Mouse (Mus musculus) gastrocnemius, postnatal 4 days (tissue): ENCODE measurements around the gene Mllt3. TPM values are rescaled to one million over a fixed set of nuclear protein-coding genes. Genes with fewer than 3 reads are reported as not detected.

Experiments used
- DNase-seq, 2 experiments: peaks; one replicate each; pipeline ENCODE4 v3.0.0; 2021 to 2022; ENCODE audit warnings: low spot score in 2 of 2, mixed read lengths in 2 of 2
- total RNA-seq, 2 experiments: library from RNA; stranded (reverse); gene quantifications; 2 replicates each; pipeline ENCODE4 v1.2.3; 2021

Mllt3 gene
- total RNA-seq, 2 experiments from 2014 or later: 103 to 104 TPM

DNA sequence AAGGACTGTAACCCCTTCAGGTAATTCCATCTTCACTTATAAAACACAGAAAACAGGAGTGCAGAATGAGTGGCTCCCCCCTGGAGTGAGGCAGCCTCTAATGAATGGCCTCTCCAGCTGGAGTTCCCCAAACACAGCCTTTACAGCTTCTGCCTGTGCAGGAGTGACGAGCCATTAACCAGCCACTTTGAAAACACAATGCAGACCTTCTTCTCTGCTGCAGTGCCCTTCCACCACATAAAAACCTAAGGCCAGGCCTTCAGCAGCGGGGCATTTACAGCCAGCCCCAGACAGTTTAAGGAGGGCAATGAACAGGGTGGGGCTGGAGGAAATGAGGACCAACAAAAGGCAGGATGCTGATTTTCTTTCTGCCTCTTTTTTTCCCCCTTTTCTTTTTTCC is 198.9 kb downstream of the Mllt3 start:
- no peak for DNase-seq

DNA sequence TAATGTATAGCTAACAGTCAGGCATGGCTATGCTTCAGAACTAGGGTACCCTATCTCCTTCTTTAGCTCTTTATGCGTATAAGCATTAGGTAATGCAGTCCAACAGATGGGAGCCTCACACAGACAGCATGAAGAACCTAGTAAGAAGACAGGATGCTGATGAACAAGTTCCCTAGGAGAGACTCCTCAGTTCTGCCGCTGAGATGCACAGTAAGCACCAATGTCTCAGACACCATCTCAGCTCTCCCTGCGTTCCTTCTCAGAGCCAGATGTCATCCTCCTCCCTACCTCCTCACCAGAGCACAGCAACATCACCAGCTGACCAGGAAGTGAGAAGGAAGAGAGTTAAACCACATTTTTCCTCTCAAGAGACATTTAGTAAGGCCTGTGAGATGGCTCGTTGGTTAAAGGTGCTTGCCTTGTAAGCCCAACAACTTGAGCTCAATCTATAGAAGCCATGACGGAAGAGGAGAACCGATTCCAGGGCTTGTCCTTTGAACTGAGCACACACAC is 202.3 kb downstream of the Mllt3 start:
- no peak for DNase-seq

DNA sequence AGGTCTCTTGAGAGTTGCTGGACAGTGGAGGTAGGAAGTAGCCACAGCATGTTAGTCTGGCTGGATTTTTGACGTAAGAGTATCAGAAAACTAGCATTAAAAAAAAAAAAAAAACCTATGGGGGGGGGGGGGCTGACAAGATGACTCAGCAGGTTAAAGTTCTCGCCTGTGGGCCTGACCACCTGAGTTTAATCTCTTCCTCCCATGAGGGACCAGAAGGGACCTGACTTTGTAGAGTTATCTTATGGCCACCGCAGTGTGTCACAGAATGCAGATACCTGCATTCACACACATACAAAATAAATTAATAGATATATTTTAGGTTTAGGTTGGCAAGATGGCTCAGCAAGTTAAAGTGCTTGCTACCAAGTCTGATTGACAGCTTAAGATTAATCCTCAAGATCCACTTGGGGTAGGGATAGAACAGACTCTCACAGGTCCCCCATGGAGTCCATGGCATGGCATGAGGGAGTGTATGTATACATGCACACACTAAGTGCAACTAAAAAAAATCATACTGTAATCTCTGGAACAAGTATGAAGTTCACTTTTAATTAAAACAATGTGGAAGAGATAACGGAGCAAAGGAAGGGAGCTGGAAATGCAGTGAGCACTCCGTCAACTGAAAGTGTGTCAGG is 203.6 kb downstream of the Mllt3 start:
- DNase-seq: no peak

DNA sequence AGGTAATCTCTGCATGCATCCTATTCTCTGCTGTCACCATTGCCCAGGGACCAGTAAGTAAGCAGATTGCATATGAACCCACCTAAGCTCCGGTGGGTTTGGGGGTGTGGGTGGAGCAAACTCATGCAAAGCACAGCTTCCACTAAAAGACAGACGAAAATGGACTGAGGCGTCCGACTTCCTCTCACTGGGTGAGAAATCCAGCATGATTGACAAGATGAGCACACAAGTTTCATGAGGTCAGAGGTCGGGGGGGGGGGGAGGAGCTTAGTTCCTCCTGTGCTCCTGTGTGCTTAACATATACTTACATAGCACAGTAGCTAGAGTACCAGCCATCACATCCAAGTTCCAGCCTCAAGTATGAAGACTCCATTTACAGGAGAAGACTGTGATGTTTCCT is 206.8 kb downstream of the Mllt3 start:
- no peak for DNase-seq

DNA sequence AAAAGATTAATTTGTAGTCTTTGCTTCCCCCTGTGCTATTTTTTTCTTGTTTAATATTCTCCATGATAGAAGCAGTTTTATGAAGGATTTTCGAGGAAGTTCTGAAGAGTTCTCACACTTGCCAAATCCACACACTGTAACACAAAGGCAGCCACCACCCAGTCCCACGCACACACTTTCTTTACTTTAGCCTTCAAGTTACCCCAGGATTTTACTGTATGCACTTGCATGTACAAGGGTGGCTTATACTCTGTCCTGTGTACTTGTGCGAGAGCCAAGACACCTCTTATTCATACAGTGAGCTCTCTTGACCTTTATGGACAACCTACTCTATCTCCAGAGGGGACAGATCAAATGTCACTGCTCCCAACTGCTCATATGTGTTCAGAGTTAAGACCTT is 209.5 kb downstream of the Mllt3 start:
- DNase-seq: no peak

DNA sequence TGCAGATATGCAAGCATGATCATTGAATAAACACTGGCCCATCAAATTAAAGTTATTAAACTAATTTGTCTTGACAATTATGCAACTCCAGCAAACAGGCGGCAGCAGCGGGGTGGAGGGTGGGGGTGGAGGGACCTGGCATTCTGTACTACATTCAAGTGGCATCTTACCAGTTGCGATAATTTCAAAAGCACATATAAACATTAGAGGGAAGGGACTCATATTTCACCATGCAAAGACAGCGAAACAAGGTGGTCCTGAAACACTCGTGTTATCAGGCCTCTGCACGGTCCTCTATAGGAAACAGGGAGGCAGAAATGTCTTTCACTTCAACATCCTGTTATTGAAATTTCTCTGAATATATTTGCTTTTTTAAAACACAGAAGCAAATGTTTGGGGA is 210.0 kb downstream of the Mllt3 start:
- no peak for DNase-seq

DNA sequence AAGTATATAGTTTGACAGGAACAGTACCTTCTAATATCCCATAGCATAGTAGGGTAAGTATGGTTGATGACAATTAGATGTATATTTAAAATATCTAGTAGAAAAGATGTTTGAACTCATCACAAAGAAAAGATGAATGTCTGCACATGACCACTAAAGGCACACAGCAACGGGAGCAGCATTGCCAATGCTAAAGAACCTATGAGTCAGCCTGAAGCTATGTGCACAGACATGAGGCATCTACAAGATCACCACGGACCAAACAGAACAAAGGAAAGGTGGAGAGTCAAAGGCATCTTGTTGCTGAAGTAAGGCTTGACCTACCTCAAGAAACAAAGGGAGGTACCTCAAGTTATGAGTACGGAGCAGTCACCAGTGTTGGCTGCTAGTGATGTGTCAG is 212.3 kb downstream of the Mllt3 start:
- no peak for DNase-seq

DNA sequence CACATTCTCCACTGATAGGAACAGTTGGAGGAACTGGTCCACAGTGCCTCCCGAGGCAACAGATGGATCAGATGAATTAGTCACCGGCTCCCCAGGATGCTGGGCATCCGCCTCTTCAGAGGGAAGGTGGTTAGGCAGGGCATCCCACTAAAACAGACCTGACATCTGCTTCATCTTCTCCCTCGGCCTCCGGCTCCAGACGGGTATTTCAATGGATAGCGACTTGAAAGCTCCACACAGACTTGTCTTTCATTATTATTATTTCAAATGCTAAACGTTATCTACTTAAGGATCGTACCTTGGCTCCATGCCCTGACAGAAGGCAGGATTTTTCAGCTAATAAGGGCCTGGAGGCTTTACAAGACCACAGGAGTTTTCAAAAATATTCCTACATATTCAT is 214.0 kb downstream of the Mllt3 start:
- no peak for DNase-seq

DNA sequence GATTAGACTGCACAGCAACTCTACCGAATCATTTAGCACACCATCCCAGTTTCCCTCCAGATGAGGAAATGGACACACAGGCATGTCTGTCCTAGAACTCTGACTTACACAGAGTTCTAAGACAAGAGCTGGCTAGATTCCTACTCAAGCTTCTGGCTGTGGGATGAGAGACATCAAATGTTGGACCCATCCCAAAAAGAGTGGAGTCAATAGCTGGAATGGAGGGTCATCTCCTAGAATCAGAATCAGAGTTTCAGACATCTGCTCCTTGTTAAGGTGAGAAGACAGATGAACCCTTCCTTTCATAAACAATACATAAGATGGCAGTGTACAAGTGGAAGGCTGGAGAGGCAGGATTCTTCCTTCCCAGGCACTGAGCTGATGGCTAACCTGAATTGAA is 214.9 kb downstream of the Mllt3 start:
- no peak for DNase-seq

DNA sequence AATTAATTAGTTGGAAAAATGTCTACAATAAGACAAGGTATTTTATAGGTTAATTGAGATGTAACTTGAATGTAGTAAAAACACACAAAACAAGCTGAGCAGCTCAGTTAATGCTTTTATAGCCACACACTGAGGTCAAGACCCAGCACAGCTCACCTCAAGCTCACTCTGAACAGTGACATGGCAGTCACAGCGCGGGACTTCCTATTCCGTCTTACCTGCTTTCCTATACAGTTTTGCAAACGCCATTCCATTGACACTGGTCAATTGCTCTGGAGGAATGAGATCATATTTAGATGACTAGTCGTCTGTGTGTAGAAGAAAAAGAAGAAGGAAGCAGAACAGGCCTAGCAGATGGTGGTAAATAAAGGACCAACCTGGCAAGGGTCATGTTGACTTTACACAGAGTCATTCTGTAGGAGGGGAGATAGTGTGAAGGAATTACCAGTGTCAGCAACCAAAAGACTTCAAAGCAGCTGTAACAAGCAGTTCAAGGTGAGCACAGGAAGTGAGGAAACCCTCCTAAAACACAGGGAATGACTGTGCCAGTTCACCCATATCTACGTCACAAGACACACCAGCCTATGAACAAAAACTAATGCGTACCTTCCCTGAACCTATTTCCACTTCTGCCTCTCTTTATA is 217.6 kb downstream of the Mllt3 start:
- no peak for DNase-seq

DNA sequence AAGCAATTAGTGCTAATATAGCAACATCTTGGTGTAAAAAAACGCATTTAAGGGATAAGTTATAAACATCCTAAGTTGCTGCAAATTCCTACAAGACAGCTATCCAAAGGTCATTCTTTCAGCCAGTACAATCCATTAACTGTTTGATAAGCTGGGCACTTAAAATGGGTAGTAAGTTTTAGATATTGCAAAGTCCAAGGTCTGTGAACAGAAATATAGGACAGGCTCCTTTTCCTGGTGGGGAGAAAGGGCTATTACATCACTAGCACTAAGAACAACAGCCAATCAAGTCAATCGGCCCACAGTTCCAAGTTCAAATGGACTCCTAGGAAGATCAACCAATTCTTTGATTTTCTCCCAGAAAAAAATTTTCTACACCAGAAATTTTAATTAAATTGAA is 221.3 kb downstream of the Mllt3 start:
- DNase-seq: no peak

DNA sequence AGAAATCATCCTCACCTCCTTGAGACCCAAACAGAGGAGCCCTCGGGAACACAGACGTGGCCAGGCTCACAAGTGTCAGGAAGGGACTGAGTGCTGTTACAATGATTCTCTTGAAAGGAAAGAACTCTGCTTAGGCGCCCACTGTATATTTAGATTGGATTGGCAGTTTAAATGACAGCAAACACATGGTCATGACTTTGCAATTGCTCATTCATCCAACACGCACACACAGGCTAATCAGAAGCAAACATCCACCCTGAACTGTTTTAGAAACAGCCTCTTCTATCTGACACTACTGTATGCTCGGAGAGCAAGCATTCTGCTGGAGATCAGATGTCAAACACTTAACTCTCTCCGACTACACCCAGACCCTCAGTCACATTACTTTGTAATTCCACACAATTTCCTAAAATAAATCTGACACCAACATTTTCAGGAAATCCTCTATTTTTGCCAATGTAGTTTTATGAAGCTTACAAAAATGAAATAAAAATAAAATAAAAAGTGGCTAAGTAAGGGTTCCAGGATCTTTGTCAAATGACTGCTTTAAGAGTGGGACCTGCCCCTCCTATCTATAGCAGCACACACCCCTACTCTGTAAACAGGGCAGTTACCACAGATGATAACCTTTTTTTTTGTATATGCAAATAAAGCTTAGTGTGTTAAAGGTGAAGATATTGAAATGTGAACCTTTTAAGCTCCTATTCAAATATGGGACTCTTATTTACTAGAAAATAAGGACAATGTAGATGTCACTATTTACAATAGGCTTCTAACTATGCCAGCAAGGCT is 226.8 kb downstream of the Mllt3 start:
- DNase-seq: no peak

DNA sequence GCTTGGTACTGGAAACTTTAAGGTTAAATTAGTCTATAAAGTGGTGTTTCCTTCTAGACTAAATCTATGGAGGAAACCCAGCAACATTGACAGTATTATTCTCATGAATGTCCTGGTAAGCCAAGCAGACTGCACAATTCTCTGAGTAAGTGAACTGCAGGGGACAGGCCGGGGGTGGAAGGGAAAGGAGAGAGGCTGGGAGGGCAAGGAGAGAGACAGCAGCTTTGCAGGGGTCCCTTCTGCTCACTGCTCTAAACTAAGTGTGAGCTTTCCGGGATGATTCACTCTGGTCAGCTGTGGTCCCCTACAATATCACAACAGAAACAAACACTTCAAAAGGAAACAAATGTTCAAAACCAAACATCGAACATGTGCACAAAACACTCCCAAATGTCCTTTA is 228.6 kb downstream of the Mllt3 start:
- no peak for DNase-seq

DNA sequence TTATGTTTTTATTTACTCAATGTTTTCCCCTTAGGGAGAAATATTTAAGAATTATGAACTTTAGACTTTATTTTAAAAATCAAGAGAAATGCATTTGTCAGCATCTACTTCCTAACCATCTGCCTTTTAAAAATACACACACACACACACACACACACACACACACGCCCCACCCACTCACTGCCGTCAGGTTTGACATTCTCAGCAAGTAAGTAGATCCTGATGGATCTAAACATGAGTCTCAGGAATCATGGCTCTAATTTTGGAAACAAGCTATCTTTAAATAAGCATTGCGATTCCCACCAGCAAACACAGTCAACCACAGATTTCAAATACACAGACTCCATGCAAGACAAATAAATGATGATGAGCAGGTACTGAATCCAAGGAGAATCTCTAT is 229.9 kb downstream of the Mllt3 start:
- no peak for DNase-seq

DNA sequence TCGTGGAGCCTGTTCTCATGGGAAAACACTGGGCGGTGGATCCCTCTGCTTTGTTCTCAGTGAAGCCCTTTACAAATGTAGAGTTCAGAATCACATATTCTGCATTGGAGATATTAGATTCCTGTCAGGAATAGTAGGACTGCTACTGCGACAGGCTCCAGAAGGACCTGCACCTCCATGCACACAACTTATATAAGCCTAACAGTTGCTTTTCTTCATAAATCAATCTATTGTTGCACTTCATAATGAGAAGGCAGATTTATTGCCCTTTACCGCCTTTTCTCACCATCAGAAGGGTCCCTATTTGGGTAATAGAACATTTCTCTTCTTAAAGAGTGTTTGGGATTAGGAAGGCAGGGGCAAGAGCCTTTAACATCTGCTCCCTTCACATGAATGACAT is 231.0 kb downstream of the Mllt3 start:
- DNase-seq: no peak

DNA sequence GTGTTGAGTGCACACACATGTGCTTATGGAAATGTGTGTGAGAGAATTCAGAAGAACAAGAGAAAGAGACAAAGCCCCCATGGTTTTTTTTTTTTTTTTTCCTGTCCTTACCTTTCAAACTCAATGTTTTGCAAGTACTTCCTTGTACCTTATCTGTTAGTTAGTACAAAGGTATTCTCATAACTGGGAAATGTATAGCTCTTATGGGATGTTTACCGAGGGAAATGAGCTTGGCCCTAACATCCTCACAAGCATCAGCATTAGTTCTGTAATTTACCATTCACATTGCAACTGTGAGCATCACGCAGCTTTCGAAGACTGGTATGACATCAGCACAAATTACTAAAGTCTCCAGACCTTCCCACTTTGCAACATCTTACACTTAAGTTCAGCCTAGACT is 231.8 kb downstream of the Mllt3 start:
- DNase-seq: no peak

DNA sequence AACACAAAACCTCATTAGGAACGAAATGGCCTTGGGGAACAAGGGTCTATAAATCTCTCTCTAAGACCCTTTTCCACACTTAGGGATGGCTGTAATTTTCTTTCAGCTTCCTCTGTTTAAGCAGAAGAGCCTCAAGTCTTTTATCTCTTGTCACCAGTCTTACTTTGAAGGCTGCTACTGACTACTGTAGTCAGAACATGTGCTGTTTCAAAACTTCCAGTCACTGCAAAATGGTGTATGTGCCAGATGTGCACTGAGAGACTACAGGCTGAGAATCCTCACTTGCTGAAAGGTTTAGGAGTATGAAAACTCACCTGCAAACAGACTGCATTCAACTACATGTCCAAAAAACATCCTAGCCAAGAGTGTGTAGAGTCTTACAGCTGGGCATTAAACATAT is 232.9 kb downstream of the Mllt3 start:
- no peak for DNase-seq

DNA sequence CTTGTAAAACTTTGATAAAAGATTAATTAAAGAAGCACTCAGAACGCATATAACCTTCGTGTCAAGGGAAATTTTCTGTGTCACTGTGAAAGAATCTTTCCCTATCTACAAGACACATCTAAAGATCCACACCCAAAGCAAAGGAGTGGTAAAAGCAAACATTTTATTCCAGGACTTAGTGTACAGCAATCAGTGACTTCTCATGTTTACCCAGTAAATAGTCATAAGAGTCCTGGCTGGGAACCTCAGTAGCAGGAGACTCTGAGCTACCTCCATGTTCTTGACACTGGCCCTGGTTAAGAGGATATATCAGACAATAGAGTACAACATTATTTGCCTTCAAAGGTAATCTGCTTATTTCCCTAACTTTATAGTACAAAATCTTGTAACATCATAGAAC is 233.7 kb downstream of the Mllt3 start:
- DNase-seq: no peak

DNA sequence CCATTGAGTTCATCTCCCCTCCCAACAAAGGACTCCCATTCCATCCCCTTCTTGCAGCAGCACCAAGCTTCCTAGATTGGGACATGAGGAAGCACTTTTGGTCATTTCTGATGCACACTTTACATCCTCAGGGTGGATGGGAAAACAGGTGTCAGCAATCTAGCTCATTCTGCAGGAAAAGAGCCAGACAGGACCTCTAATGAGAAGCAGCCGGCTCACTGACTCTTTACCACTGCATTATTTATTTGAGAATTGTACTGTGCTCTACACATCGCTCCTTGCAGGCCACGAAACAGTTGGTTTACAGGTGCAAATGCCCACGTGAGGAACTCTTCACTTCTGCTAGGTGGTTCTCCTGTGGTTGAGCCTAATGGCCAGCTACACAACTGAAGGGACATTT is 237.9 kb downstream of the Mllt3 start:
- DNase-seq: no peak

DNA sequence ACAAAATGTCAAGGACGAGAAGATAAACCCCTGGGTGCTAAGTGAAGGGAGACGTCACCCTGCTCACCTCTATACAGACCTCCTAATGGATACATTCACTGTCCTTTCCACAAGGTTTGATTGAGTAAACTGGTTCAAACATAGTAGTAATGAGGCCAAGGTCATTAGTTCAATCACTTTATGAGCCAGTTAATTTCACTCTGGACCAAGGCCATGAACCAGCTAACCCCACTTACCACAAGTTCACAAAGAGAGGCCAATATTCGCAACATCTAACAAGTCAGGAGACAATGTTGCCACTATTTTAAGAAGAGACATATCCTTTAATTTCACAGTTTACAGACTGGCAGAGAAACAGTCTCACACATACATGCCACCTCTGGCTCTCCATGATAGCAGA is 238.9 kb downstream of the Mllt3 start:
- no peak for DNase-seq

DNA sequence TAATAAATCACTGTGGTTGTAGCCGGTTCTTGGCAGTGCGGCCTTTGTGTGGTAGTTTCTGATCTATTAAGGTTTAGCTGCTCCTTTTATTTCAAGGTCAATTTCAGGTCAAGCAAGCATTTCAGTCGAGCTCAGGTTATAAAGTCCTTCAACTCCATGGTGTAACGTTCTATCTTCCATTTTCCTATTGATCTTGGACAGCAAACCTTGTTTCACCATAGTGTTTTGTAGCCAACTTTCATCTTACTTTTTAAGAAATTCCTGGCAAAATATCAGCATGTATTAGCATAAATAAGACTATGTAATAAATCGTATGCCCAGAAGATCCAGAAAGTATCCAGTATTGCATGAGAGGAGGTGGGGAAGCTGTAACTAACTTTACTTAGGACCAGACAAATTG is 240.7 kb downstream of the Mllt3 start:
- no peak for DNase-seq

DNA sequence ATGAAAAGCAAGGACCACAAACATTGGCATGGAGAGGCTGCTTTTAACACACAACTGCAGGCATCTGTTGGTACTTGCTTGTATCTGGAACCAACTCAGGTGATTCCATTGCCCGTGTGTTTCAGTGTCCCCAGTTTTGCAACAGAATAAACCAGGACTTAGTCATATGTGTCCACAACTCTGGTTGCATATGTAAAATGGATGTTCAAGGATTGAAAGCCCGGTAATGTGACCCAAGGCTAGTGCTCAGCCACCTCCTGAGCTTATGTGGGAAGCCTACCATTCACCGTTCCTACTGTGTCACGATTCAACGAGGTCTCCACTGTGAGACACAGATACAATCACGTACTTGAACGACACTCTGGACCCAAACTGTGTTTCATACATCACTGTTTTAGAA is 243.7 kb downstream of the Mllt3 start:
- no peak for DNase-seq
